Mouse (Mus musculus) thymus, adult 2 months (tissue): Measurements from ENCODE around the gene Zbtb34. TPM values are rescaled to one million over a fixed set of nuclear protein-coding genes. Genes with fewer than 3 reads are reported as not detected.

Source experiments
- DNase-seq: peaks from one replicate; pipeline ENCODE4 v3.0.0; 2021
- H3K27ac ChIP-seq: fragments of 200-500 bp; 2 replicates; pipeline ENCODE4 v1.5.1; 2012; ENCODE audit warnings: low read length, control low read depth; ENCODE audit not compliant: control insufficient read depth, insufficient read depth
- H3K27me3 ChIP-seq: fragments of 200-500 bp; 2 replicates; pipeline ENCODE4 v1.6.1; 2012; ENCODE audit warnings: mild to moderate bottlenecking, low read length, moderate library complexity, mixed read lengths; ENCODE audit not compliant: control insufficient read depth, insufficient read depth
- H3K36me3 ChIP-seq: fragments of 200-500 bp; 2 replicates; pipeline ENCODE4 v1.6.1; 2012; ENCODE audit warnings: mild to moderate bottlenecking, low read length, moderate library complexity; ENCODE audit not compliant: control insufficient read depth, insufficient read depth
- H3K4me1 ChIP-seq: fragments of 200-500 bp; replicated peaks from 2 replicates; pipeline ENCODE4 v1.6.1; 2012; ENCODE audit warnings: low read length; ENCODE audit not compliant: control insufficient read depth, insufficient read depth
- H3K4me3 ChIP-seq: fragments of 200-500 bp; 2 replicates; pipeline ENCODE4 v1.5.1; 2012; ENCODE audit warnings: mild to moderate bottlenecking, low read length, control low read depth, moderate library complexity; ENCODE audit not compliant: control insufficient read depth, insufficient read depth
- CTCF ChIP-seq: fragments of 200-500 bp; IDR thresholded peaks from 2 replicates; pipeline ENCODE4 v1.5.1; 2012; ENCODE audit warnings: mild to moderate bottlenecking, control low read depth, low read length, moderate library complexity, borderline replicate concordance; ENCODE audit not compliant: control insufficient read depth, poor library complexity, insufficient read depth; ENCODE audit errors: extremely low read depth
- POLR2A ChIP-seq: fragments of 200-500 bp; IDR thresholded peaks from 2 replicates; pipeline ENCODE4 v1.6.1; 2012; ENCODE audit warnings: mild to moderate bottlenecking, low read length, control low read depth, moderate library complexity; ENCODE audit not compliant: control insufficient read depth, poor library complexity, insufficient read depth; ENCODE audit errors: extremely low read depth
- WGBS: fragments of 180-500 bp; shearing (Covaris S2); methylation state at CpG from one replicate; pipeline ENCODE4 v1.1.7; 2018; 5-methylcytosine and 5-hydroxymethylcytosine counted together
- polyA plus RNA-seq: library from polyadenylated mRNA; depleted of rRNA; stranded (reverse); fragments of >200 nt; gene quantifications from 2 replicates; pipeline ENCODE4 v1.2.3, GENCODE M21; 2012

Zbtb34 gene
- polyA plus RNA-seq, 1 experiment: 22.0 TPM

DNA sequence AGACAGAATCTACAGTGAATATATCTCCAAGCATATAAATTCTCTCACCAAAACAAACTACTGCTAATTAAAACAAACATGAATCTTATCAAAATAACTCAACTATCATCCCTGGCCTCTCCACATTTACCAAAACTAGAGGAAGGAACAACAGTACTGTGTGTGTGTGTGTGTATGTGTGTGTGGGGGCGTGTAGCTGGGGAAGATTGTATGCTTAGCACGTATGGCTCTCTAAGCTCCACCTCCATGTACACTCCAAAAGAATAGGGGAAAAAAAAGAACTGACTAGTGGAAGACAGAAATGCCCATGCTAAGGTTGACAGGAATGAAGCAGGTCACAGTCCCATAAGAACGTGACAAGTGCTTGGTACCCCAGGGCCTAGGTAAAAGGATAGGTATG, 24.2 kb upstream of the Zbtb34 start:
- no peaks in the 10 kb centered on the region for H3K4me1 ChIP-seq
- H3K27ac ChIP-seq: no peak overlapping the region
- H3K27me3 ChIP-seq: no peaks in the 10 kb centered on the region
- H3K4me3 ChIP-seq: no peak overlapping the region
- TF ChIP-seq CTCF (no peak), POLR2A (no peak)
- peaks cover 56% of the 10 kb centered on the region for H3K36me3 ChIP-seq
- no peak for DNase-seq
- 90% methylated on average over 3 of the region's 3 CpGs for WGBS

DNA sequence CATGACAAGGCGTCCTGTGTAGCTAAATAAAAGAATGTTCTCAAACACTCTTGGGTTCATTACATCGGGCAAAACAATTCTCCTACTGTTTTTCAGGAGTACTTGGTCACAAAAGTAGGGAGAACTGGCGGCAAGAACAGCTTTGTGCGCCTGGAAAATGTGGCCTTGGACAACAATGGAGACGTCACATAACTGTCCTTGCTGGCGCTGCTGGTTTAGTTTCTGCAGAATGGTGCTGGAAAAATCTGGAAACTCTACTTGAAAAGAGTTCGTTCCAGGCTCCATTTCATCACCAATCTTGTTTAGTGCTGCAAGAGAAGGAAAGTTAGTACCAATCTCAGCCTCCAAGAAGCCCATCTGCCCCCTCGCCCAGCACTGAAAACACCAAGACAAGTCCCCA, 23.7 kb upstream of the Zbtb34 start:
- TF ChIP-seq POLR2A (no peak), CTCF (no peak)
- Histone ChIP-seq H3K27ac (no peak overlapping the region), H3K27me3 (no peaks in the 10 kb centered on the region), H3K36me3 (peaks cover 53% of the 10 kb centered on the region), H3K4me3 (no peak overlapping the region), H3K4me1 (no peaks in the 10 kb centered on the region)
- 97% methylated on average over 8 of the region's 8 CpGs for WGBS
- DNase-seq: no peak

DNA sequence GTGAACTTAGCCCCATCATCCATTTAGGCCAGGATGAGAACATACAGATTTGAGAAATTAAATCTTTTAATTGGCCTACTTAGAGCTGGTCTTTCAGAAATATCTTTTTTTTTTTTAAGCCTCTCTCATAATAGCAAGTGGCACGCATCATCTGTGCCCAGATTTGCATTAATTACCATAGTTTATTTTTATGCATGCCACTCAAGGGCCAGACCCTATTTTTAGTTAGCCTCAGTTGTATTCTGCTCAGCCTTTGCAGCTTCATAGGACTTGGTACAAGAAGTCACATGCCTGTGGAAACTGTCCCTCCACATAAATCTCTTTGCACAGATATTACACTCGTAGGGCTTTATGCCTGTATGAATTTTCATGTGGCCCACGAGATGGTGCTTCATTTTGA, 22.4 kb upstream of the Zbtb34 start:
- Histone ChIP-seq H3K4me1 (no peaks in the 10 kb centered on the region), H3K36me3 (peaks cover 50% of the 10 kb centered on the region), H3K27me3 (no peaks in the 10 kb centered on the region), H3K4me3 (no peak overlapping the region), H3K27ac (no peak overlapping the region)
- TF ChIP-seq POLR2A (no peak), CTCF (no peak)
- no peak for DNase-seq
- 95% methylated on average over 3 of the region's 3 CpGs for WGBS

DNA sequence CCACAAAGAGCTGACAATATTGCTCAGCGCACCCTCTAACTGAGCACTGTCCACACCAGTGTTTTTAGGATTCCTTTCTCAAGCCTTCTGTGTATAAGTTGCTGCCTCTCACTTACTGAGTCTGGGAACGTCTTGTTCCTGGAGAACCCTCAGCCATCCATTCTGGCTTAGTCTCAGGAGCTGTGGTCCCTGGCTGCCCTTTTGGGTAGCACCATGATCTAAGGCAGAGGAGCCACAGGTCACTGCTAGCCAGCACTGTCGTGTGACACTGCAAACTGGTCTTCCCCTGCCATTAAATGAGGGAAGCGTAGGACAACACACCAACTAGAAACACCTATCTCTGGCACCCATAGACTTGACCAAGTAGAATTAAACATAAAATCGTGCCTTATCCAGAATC, 21.6 kb upstream of the Zbtb34 start:
- H3K27me3 ChIP-seq: no peaks in the 10 kb centered on the region
- no peaks in the 10 kb centered on the region for H3K4me1 ChIP-seq
- H3K36me3 ChIP-seq: peaks cover 50% of the 10 kb centered on the region
- H3K27ac ChIP-seq: no peak overlapping the region
- 97% methylated on average over 5 of the region's 5 CpGs for WGBS
- no peak for DNase-seq
- no peak overlapping the region for H3K4me3 ChIP-seq
- TF ChIP-seq CTCF (no peak), POLR2A (no peak)

DNA sequence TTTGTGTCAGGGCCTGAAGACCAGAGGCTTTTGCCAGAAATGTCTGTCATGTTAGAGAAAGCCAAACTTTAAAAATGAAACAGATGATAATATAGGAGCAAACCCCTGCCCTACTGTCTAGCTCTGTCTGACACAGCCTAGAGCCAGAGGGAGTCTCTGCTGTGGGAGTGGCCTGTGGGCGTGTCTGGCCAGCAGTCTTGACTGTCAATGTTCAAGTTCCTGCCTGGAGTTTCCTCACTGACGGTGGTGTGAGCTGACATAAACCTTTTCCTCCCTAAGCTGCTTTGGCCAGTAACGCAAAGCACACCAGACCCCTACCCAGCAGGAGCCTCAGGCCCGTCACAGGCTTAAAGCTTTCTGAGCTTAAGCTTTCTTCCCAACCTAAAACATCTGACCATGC, 21.0 kb upstream of the Zbtb34 start:
- Histone ChIP-seq H3K27ac (no peak overlapping the region), H3K4me1 (no peaks in the 10 kb centered on the region), H3K4me3 (no peak overlapping the region), H3K36me3 (peaks cover 50% of the 10 kb centered on the region), H3K27me3 (no peaks in the 10 kb centered on the region)
- TF ChIP-seq POLR2A: no peak
- TF ChIP-seq CTCF: no peak
- DNase-seq: no peak
- 81% methylated on average over 4 of the region's 4 CpGs for WGBS

DNA sequence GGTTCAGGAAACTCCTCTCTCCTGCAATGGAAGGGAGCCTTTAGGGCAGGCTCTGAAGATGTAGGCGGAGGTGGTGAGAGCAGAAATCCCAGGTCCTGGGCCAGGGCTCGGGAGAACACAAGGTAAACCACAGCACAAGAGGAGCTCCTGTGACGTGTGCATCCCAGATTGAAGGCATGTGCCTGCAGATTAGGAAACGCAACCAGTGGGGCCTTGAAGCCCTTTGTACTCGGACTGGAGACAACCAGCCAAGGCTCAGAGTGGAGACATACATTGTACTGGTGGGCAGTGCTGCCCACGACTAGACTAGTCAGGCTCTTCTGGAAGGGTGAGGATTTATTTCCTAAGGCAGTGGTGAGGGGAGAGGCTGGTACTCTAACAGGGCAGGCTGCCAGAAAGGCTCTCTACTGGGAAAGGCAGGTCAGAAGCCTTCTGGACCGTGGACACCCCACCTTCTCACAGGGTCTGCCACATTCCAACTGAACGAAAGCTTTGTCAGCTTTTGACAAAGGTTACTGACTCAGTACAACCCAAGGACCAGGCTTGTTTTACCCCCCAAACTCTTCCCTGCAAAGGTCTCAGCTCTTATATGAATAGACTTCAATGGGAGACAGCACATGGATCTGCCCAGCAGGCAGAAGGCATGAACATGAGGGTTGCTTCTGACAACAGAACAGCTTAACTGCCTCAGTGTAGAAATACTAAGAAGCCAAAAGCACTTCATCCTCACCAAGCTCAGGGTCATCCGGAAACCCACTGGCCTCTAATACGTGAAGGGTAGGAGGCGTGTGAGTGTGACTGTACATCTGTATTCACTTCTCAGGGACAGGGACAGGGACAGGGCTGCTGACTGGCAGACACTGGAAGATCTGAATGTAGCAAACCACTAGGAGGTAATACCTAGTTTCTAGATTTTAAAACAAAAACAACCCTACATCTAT, 20.2 kb upstream of the Zbtb34 start:
- Histone ChIP-seq H3K4me3 (no peak overlapping the region), H3K4me1 (no peaks in the 10 kb centered on the region), H3K36me3 (peaks cover 50% of the 10 kb centered on the region), H3K27me3 (no peaks in the 10 kb centered on the region), H3K27ac (no peak overlapping the region)
- no peak for DNase-seq
- no peak for TF ChIP-seq POLR2A
- no peak for TF ChIP-seq CTCF
- WGBS: 95% methylated on average over 11 of the region's 11 CpGs
